Mouse (Mus musculus) gastrocnemius, adult 2 months (tissue): ENCODE data around the gene Ncoa3. TPM values are rescaled to one million over a fixed set of nuclear protein-coding genes. Genes with fewer than 3 reads are reported as not detected.
A peak's percentile ranks its signal among the peaks of the same experiment; 100 is the strongest.

Experiments used
- DNase-seq: peaks from one replicate; pipeline ENCODE4 v3.0.0; 2022
- H3K27ac ChIP-seq: fragments of 200-600 bp; 2 replicates; pipeline ENCODE4 v1.8.1; 2022; ENCODE audit warnings: mild to moderate bottlenecking
- H3K4me3 ChIP-seq: fragments of 200-600 bp; 2 replicates; pipeline ENCODE4 v1.8.1; 2022; ENCODE audit warnings: mild to moderate bottlenecking, moderate library complexity
- CTCF ChIP-seq: fragments of 200-600 bp; IDR thresholded peaks from 2 replicates; pipeline ENCODE4 v1.8.1; 2022; ENCODE audit warnings: antibody characterized with exemption, mild to moderate bottlenecking, moderate library complexity
- intact Hi-C: fragments of 180-260 bp; cut with DNase I; formaldehyde crosslinking; loops from one replicate; pipeline ENCODE4 v1.15.1; 2025
- total RNA-seq, 2 experiments: library from RNA; stranded (reverse); gene quantifications; 2 replicates each; pipeline ENCODE4 v1.2.3; 2021

Ncoa3 gene
- total RNA-seq, 2 experiments from 2014 or later, result 21.0 to 24.8 TPM

DNA sequence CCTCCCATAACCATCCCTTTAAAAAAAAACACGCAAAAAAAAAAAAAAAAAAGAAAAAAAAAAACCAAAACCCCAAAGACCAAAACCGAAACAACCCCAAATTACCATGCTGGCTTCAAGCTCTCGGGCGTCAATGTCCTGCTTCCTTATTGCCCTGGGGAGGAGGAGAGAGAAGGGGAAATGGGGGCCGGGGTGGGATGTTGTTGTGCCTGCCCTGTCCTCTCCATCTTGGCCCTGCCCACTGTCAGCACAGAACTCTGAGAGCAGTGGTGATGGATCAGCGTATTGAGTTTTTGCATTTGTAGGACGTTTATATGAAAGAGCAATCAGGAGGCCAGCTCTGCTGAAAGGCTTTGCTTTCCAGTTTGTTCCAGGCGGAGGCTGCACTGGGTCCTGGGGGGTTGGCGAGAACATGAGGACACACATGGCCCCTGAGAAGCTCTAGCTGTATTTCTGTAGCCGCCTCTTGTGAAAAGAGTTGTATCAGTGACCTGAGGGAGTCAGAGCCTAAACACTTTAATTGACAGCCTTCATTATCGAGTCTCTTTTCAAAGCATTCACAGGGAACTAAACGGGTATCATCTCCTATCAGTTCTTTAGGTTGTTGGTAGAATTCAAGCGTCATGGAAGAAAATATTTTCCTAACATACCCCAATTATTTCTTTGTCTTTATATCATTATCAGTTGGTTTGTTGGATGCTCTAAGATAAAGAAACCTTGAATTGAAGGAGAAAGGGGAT is 38.0 kb downstream of the Ncoa3 start:
- intact Hi-C loops, result loop anchor here (2.0 to 5.0 kb wide), 2 partner anchors 20 to 38 kb away; partner anchors contain the start of gene Ncoa3
- H3K27ac ChIP-seq, result peak overlapping the region; percentile 92
- peak overlapping the region; percentile 68 for H3K4me3 ChIP-seq
- no peak for TF ChIP-seq CTCF
- DNase-seq, result peak; percentile 50

DNA sequence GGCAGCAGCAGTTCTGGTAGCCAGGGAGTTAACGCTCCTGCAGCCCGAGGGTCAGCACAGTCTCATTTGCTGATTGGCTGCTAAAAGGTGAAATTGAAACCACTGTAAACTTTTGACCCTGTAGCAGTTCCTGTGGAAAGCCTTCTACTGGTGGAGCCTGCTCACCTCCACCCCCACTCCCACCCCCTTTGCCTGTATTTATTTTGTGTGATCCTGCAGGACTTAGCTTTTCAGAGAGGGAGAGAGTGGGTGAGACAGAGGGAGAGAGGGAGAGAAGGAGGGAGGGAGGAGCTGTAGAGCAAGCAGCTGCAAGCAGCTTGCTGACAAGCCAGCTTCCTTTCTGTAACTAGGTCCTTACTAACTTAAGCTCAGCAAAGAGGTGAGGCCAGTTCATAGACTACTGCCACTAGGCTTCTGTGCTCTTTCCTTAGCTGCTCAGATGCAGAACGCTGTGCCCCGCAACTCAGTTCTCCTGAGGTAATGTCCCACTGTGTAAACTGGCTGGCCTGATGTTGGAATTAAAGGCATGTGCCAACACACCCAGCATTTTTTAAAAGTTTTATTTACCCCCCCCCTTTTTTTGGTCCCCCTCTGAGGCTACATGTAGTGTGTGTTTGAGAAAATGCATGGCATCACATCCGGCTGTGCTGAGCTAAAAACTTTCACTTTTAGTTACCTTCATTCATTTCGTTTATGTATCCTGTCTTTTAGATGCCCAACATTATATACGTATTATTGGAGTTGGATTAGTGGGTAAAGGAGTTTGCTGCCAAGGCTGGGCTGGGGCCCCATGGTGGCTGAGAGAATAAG is 38.9 kb downstream of the Ncoa3 start:
- no peak for TF ChIP-seq CTCF
- Histone ChIP-seq H3K27ac (peak overlapping the region; percentile 92), H3K4me3 (peak overlapping the region; percentile 68)
- peak; percentile 66 for DNase-seq
- intact Hi-C loops, result loop anchor here (2.0 to 5.0 kb wide), 2 partner anchors 21 to 39 kb away; partner anchors contain the start of gene Ncoa3

DNA sequence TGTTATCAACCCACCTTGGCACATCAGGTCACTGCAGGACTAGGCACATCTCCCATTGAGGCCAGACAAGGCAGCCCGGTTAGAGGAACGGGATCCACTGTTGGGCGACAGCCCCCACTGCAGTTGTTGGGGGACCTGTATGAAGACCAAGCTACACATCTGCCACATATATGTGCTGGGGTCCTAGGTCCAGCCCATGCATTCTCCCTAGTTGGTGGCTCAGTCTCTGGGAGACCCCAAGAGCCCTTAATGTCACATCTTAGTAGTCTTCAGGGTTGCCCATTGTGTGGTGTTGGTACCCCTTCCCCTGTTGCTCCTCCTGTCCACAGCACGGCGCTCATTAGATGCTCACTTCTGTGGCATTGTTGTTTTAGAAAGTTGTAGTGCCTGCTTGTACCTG is 40.2 kb downstream of the Ncoa3 start:
- no peak for DNase-seq
- TF ChIP-seq CTCF, result no peak
- intact Hi-C loops, result loop anchor here (5.0 kb wide), 1 partner anchor 40 kb away; the partner anchor contains the start of gene Ncoa3
- Histone ChIP-seq H3K27ac (peak overlapping the region; percentile 92), H3K4me3 (no peak overlapping the region)

DNA sequence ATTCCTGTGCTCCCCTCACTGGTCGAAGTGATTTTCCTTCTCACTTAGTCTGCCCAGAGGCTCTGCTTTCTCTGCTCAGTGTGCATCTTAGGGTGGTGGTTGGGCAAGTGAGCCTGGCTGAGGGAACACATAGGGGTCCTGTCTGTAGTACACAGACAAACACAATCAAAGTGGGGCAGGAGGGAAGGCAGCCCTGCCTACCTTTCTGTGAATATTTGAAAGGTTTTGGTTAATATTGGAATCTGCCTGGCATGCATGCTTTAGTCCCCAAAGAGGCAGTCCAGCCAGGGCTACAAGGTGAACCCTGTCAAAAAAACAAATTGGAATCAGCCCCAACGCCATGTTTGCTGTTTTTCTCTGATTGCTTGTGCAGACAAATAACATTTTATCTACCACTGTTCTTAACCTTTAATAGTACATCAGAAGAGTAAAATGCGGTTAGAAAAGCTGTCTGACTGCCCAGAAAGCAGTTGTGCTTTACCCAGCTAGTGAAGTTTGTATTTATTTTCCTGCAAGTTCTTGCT is 42.6 kb downstream of the Ncoa3 start:
- intact Hi-C loops, result loop anchor here (5.0 kb wide), 3 partner anchors 33 to 118 kb away; partner anchors contain the start of gene Ncoa3

DNA sequence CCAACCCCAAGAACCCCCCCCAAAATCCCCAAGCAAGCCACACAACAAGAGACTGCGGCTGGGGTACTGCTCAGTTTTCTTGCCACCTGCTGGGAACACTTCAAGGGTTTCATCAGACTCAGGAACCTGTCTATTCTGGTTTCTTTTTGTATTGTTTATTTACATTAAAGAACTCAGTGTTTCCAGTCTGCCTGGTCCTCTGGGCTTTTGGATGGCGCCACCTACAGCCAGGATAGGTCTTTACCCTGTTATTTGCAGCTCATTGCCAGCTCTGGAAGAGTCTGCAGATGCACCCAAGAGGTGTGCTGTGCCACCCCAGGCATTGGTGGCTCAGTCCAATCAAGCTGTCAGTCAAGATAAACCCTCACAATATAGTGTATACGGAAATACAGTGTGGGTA is 43.3 kb downstream of the Ncoa3 start:
- intact Hi-C loops, result loop anchor here (5.0 kb wide), 2 partner anchors 33 to 118 kb away; no protein-coding TSS in a partner anchor
- peak overlapping the region; percentile 76 for H3K27ac ChIP-seq
- H3K4me3 ChIP-seq, result peak overlapping the region; percentile 20
- peak; percentile 72 for DNase-seq
- TF ChIP-seq CTCF, result peak; percentile 78

More for the DNA sequence above, 42.6 kb downstream of the Ncoa3 start:
- TF ChIP-seq CTCF, result no peak
- H3K27ac ChIP-seq, result peak overlapping the region; percentile 76
- DNase-seq, result no peak
- H3K4me3 ChIP-seq, result peak overlapping the region; percentile 20

DNA sequence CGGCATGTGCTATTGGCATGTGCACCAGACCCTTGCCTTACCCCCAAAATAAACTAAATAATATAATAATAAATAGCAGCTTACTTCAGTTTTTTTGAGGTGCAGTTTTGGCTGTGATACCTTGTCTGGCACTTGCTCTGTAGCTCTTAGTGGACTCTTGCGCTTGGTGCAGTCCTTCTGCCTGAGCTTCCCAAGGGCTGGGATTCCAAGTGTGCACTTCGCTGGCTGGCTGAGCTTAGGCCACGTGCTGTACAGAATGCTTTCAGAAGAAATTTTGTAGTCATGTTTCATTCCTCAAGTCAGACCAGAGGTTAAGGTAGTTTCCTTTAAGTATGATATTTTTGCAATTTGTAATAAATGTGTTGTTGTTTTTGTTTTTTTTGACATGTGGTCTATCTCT is 47.2 kb downstream of the Ncoa3 start:
- no peak for TF ChIP-seq CTCF
- Histone ChIP-seq H3K27ac (no peak overlapping the region), H3K4me3 (no peak overlapping the region)
- no peak for DNase-seq
- intact Hi-C loops, result loop anchor here (5.0 kb wide), 2 partner anchors 37 to 122 kb away; no protein-coding TSS in a partner anchor

DNA sequence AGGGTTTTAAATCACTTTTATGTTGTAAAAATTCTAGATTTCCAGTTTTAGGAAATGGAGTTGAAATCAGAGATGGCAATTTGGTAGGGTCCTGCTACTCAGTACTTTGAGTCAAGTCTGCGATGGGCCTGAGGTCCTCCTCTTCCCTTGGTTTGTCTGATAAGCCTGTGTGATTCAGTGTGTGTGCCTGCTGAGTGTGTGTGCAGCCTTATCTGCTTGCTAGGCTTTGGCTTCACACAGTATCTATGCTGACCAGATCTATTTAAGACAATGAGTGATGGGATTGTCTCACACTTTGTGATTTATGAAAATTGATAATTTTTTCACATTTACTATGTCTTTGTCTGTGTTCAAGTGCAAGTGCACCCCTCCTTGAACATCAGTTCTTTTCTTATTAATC is 50.1 kb downstream of the Ncoa3 start:
- H3K27ac ChIP-seq, result peak overlapping the region; percentile 63; the same call in 1 of the 2 replicates
- no peak for DNase-seq
- no peak overlapping the region for H3K4me3 ChIP-seq
- intact Hi-C loops, result no loop called here
- TF ChIP-seq CTCF, result no peak

DNA sequence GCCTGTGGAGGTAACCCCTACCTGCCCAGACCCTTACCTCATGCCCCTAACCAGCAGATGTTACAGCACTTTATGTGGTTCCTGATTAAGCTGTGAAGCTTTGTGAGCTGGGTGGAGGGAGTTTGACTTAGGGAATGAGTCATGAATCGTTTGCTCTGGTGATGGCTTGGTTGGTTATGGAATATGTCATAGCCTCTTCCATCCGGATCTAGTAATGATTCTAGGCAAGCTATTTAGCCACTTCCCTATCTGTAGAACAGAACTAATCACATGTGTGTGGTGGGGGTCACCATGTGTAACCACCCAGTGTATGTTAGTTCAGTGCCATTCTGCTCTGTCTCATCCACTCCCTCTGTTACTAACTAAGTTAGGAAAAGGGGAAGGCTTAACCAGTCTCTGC is 52.6 kb downstream of the Ncoa3 start:
- H3K27ac ChIP-seq, result peak overlapping the region; percentile 80

DNA sequence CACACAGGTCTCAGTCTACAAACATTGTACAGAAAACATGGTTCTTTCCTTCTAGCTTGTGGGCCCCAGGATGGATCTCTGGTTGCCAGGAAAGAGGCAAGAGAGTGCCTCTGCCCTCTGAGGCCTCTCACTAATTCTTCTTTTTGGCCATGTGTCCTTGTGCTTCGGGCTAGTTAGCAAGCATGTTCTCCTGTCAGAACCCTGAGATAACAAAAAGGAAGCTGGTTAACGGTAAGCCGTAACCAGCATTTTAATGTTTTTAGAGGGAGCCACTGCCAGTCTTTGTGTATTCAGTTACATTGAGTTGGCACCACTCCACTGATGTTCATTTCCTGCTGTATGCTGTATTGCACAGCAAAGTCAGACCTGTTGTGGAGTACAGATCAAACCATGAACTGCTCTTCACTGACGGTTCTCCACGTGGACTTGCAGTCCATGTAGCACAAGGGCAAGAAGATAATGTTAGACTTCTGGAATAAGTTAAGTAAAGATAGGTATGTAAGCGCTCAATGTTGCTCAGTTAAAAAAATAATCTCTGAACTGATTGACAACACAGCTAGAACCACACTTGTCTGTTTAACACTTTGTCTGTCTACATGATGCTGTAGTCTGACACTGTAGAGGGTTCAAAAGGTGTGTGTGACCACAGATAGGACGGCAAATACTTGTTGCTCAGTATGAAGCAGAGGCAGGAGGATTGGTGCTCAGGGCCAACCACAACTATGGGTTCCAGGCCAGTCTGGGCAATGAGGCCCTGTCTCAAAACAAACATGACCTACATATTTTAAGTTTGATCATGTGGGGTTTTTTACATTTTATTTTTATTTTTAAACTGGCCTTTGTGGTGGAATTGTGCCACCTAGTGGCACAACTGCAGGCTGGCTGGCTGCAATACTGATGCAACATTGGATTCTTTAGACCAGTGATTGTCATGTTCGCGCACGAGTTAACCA is 53.4 kb downstream of the Ncoa3 start:
- intact Hi-C loops, result loop anchor here (2.0 to 5.0 kb wide), 3 partner anchors 124 to 259 kb away; no protein-coding TSS in a partner anchor
- TF ChIP-seq CTCF, result peak; percentile 97
- peak; percentile 47 for DNase-seq
- Histone ChIP-seq H3K27ac (peak overlapping the region; percentile 80), H3K4me3 (no peak overlapping the region)

More for the DNA sequence above, 52.6 kb downstream of the Ncoa3 start:
- intact Hi-C loops, result loop anchor here (2.0 to 5.0 kb wide), 3 partner anchors 123 to 258 kb away; no protein-coding TSS in a partner anchor
- TF ChIP-seq CTCF, result no peak
- no peak for DNase-seq
- H3K4me3 ChIP-seq, result no peak overlapping the region

DNA sequence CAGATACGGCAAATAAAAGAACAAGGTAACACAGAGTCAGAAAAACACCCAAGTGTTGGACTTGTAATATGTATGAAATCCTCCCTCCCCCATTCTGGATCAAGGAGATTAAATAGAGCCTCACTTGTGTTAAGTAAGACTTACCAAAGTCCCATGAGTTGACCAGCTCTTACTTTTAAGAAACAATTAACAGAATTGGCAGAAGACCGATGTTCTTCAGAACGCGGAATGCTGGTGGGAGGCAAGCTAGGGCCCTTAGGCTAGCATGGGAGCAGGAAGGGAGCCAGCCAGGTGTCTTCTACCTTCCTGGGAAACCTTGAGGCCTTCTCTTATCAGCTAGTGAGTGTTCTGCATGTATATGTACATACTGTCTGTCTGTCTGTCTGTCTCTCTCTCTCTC is 55.5 kb downstream of the Ncoa3 start:
- H3K27ac ChIP-seq, result no peak overlapping the region
- intact Hi-C loops, result loop anchor here (5.0 kb wide), 2 partner anchors 126 to 261 kb away; no protein-coding TSS in a partner anchor
- no peak for DNase-seq
- TF ChIP-seq CTCF, result no peak
- H3K4me3 ChIP-seq, result no peak overlapping the region

DNA sequence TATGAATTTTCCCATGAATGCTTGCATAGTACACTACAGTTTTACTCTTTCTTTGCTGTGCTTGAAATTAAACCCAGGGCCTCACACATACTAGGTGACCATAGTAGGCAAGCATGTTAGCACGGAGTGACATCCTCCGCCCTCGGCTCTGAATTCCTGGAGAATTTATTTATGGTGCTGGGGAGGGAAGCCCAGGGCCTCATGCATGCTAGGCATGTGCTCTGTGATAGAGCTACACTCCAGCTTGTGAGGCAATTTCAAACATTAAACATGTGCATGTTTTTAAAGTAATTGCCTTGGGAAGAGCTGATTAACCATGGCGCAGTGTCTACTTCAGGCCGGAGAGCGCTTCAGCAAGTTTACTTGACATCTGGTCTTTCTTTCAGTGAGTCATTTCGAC is 56.4 kb downstream of the Ncoa3 start:
- TF ChIP-seq CTCF, result no peak
- no peak for DNase-seq
- intact Hi-C loops, result loop anchor here (5.0 kb wide), 2 partner anchors 127 to 262 kb away; no protein-coding TSS in a partner anchor
- no peak overlapping the region for H3K4me3 ChIP-seq
- H3K27ac ChIP-seq, result peak overlapping the region; percentile 85
